In the genomic region with DNA sequence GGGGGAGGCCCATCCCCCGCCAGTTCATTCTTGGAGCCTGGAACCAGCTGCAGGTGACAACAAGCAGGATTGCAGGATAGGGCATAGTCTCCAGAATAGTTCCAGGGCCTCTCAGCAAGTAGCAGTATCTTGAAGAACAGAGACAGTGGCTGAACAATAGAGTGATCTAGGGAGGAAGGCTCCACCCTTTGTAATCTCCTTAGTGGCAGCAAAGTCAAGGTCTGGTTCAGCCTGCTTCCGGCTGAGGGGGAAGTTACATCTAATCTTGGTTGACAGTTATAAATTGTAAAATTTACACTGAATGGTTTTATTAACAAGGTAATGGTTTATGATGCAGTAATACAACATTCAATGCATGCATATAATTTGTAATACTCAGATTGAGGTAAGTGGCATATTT, we compare ENCODE assay signal across 28 mouse cellular contexts.
DNase-seq lines count a peak whose midpoint lies in the region; ATAC-seq lines count a peak whose summit lies in the region.
"Had no signal": no experiment of that assay in that cellular context is flagged by ENCODE, and none has a peak within 500 bp of the region (broad histone marks: within the 10 kb centered on the region; RNA-seq: fewer than 3 reads in every experiment).

No protein-coding gene starts in this region.

- H3K4me3 ChIP-seq in hindbrain, embryonic 10.5 days, result no peak overlapping the region
- H3K4me3 ChIP-seq: forebrain, embryonic 10.5 days; forebrain, embryonic 13.5 days; heart, adult 2 months; heart, embryonic 10.5 days; heart, embryonic 13.5 days; hindbrain, embryonic 12.5 days; hindbrain, embryonic 15.5 days had no signal

- H3K4me1 ChIP-seq in hindbrain, embryonic 10.5 days (replicated peaks), result no peaks in the 10 kb centered on the region
- H3K4me1 ChIP-seq: forebrain, embryonic 13.5 days; heart, embryonic 10.5 days; heart, embryonic 13.5 days; hindbrain, embryonic 12.5 days; hindbrain, embryonic 15.5 days had no signal

- peak; percentile 39 for DNase-seq in 416B (ENCODE audit: low read depth)
- DNase-seq in MEL-GATA-1-ER (ENCODE audit: extremely low read depth, low read depth), result peak; percentile 64
- DNase-seq in layer of hippocampus, postnatal 14 days (ENCODE audit: low spot score in 2 of 2), result no peak
- no peak for DNase-seq in hindbrain, embryonic 10.5 days (ENCODE audit: low spot score)
- no peak for DNase-seq in cerebellum, adult 18-20 months
- DNase-seq: adrenal gland, postnatal 10 days; adrenal gland, postnatal 36 days; B cell, adult 2 months; cerebellum, adult 2 months; cerebellum, adult 9-11 months; cerebellum, postnatal 25 days; gastrocnemius, postnatal 10 days; gastrocnemius, postnatal 36 days; heart, adult 2 months; heart, postnatal 14 days; heart, postnatal 4 days had no signal

- no peaks in the 10 kb centered on the region for H3K27me3 ChIP-seq in hindbrain, embryonic 10.5 days (ENCODE audit: insufficient read depth, poor library complexity, severe bottlenecking)
- H3K27me3 ChIP-seq: CH12.LX; forebrain, embryonic 13.5 days; heart, embryonic 13.5 days; hindbrain, embryonic 12.5 days; hindbrain, embryonic 15.5 days; Patski had no signal

- H3K9me3 ChIP-seq in hindbrain, embryonic 10.5 days, result no peaks in the 10 kb centered on the region
- H3K9me3 ChIP-seq: forebrain, embryonic 10.5 days; forebrain, embryonic 13.5 days; heart, embryonic 10.5 days; heart, embryonic 13.5 days; hindbrain, embryonic 12.5 days; hindbrain, embryonic 15.5 days had no signal

- peak; percentile 50; the same call in 1 of the 2 replicates for ATAC-seq in common myeloid progenitor, adult 5-6 weeks (replicated peaks; ENCODE audit: low read depth, poor library complexity, severe bottlenecking)
- ATAC-seq: activated CD4-positive, CD25-positive, alpha-beta regulatory T cell, adult 4 months; forebrain, embryonic 13.5 days; forebrain, embryonic 16.5 days; intestine, postnatal 0 days had no signal

- H3K36me3 ChIP-seq in hindbrain, embryonic 10.5 days, result no peaks in the 10 kb centered on the region
- H3K36me3 ChIP-seq: forebrain, embryonic 10.5 days; heart, embryonic 10.5 days; heart, embryonic 13.5 days; hindbrain, embryonic 12.5 days; hindbrain, embryonic 15.5 days had no signal

- H3K27ac ChIP-seq in hindbrain, embryonic 10.5 days, result no peak overlapping the region
- H3K27ac ChIP-seq: forebrain, embryonic 10.5 days; forebrain, embryonic 13.5 days; heart, adult 2 months; heart, embryonic 10.5 days; heart, embryonic 13.5 days; hindbrain, embryonic 12.5 days; hindbrain, embryonic 15.5 days had no signal

- WGBS in hindbrain, embryonic 10.5 days, result 85% methylated on average over 2 of the region's 2 CpGs

Comparison
In these comparisons a context has a peak if more than half of its experiments do, and no peak if none do; other contexts are left out.
1. DNase-seq: peak in 416B (single experiment) and MEL-GATA-1-ER (single experiment); none in layer of hippocampus, postnatal 14 days (0 of 2), hindbrain, embryonic 10.5 days (single experiment) and cerebellum, adult 18-20 months (0 of 2).